Mouse (Mus musculus) ES-E14 (cell line): ENCODE measurements around the gene Cmss1. TPM values are rescaled to one million over a fixed set of nuclear protein-coding genes. Genes with fewer than 3 reads are reported as not detected.

Experiments used
- DNase-seq: peaks from one replicate; pipeline ENCODE4 v3.0.0-alpha.2; 2013; ENCODE audit warnings: low read depth, low spot score
- H3K27ac ChIP-seq: 2 replicates; pipeline ENCODE4 v1.5.1; 2012; ENCODE audit warnings: low read depth, mild to moderate bottlenecking, low read length, moderate library complexity, mixed read lengths; ENCODE audit not compliant: poor library complexity, insufficient read depth, severe bottlenecking
- H3K36me3 ChIP-seq: 2 replicates; pipeline ENCODE4 v1.6.1; 2012; ENCODE audit warnings: mild to moderate bottlenecking, low read length, moderate library complexity, mixed read lengths; ENCODE audit not compliant: control insufficient read depth, poor library complexity, insufficient read depth, severe bottlenecking
- H3K4me1 ChIP-seq, 2 experiments: fragments of 150-350 bp in 1 of 2; sonication (generic) in 1 of 2; 2 replicates each; pipeline ENCODE4 v1.6.1; 2012; ENCODE audit warnings: low read length in 2 of 2, mild to moderate bottlenecking in 1 of 2, mixed read lengths in 1 of 2; ENCODE audit not compliant: control insufficient read depth in 2 of 2, insufficient read depth in 2 of 2, poor library complexity in 1 of 2
- H3K4me3 ChIP-seq, 2 experiments: fragments of 150-350 bp in 1 of 2; sonication (generic) in 1 of 2; 2 replicates each; pipeline ENCODE4 v1.5.1; 2012; ENCODE audit warnings: low read length in 2 of 2, low read depth in 1 of 2, mild to moderate bottlenecking in 1 of 2, mixed read lengths in 1 of 2; ENCODE audit not compliant: insufficient read depth in 1 of 2, poor library complexity in 1 of 2, severe bottlenecking in 1 of 2
- H3K9ac ChIP-seq: 2 replicates; pipeline ENCODE4 v1.6.1; 2012; ENCODE audit warnings: low read depth, mild to moderate bottlenecking, low read length, mixed read lengths; ENCODE audit not compliant: poor library complexity, insufficient read depth, severe bottlenecking
- H3K9me3 ChIP-seq: fragments of 150-350 bp; sonication (generic); 2 replicates; pipeline ENCODE4 v1.6.1; 2012; ENCODE audit warnings: low read depth, mild to moderate bottlenecking, low read length; ENCODE audit not compliant: control insufficient read depth, insufficient read depth
- CHD2 ChIP-seq: IDR thresholded peaks from 2 replicates; pipeline ENCODE4 v1.6.1; 2014; ENCODE audit warnings: mild to moderate bottlenecking, low read depth, low read length, inconsistent platforms
- HCFC1 ChIP-seq: IDR thresholded peaks from 2 replicates; pipeline ENCODE4 v1.6.1; 2012; ENCODE audit warnings: low read length, inconsistent platforms, borderline replicate concordance; ENCODE audit not compliant: insufficient read depth
- MAFK ChIP-seq: IDR thresholded peaks from 2 replicates; pipeline ENCODE4 v1.6.1; 2014; ENCODE audit warnings: mild to moderate bottlenecking, low read depth, low read length, inconsistent platforms; ENCODE audit not compliant: insufficient read depth
- ZC3H11A ChIP-seq: IDR thresholded peaks from 2 replicates; pipeline ENCODE4 v1.6.1; 2012; ENCODE audit warnings: low read depth, mild to moderate bottlenecking, inconsistent platforms, low read length, borderline replicate concordance
- ZNF384 ChIP-seq: IDR thresholded peaks from 2 replicates; pipeline ENCODE4 v1.6.1; 2012; ENCODE audit warnings: low read depth, low read length, inconsistent platforms
- in situ Hi-C, 2 experiments: fragments of 600-800 bp; cut with MboI; formaldehyde crosslinking; loops; one replicate each; pipeline ENCODE4 v1.15.1; 2025; ENCODE audit warnings: low sequenced_read_pairs in 2 of 2, inconsistent platforms in 1 of 2; ENCODE audit not compliant: unreplicated experiment in 2 of 2
- total RNA-seq: library from RNA; depleted of rRNA; stranded (reverse); fragments of 300-350 nt; gene quantifications from 2 replicates; pipeline ENCODE4 v1.2.3, GENCODE M21; 2012; rRNA removed

The Cmss1 gene
- total RNA-seq, 1 experiment, result 58.7 TPM

DNA sequence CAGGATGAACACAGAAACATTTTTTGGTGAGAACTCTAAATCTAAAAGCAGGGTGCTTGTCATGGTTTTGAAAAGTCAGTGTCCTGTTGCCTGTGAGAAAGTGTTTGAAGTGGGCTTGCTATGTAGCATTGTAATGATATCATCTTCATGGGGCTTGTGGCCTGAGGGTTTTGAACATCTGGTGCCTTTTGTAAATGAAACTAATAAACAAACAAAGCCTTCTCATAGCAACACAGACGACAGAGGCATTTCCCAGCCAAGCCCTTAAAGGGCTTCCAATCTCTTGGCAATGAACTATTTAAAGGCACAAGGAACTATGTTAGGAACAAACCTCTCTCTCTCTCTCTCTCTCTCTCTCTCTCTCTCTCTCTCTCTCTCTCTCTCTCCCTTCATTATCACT, 339.6 kb downstream of the Cmss1 start:
- no peak overlapping the region for H3K9ac ChIP-seq
- no peak overlapping the region for H3K27ac ChIP-seq
- H3K36me3 ChIP-seq, result no peaks in the 10 kb centered on the region
- peaks cover 0 to 2% of the 10 kb centered on the region in 2 experiments; a peak in 1 of 4 replicates for H3K4me1 ChIP-seq
- in situ Hi-C loops, result no loop called here
- no peaks in the 10 kb centered on the region for H3K9me3 ChIP-seq
- H3K4me3 ChIP-seq, result no peak overlapping the region
- no peak for TF ChIP-seq CHD2
- no peak for TF ChIP-seq ZC3H11A
- TF ChIP-seq HCFC1, result no peak
- TF ChIP-seq ZNF384, result no peak
- no peak for TF ChIP-seq MAFK
- no peak for DNase-seq

DNA sequence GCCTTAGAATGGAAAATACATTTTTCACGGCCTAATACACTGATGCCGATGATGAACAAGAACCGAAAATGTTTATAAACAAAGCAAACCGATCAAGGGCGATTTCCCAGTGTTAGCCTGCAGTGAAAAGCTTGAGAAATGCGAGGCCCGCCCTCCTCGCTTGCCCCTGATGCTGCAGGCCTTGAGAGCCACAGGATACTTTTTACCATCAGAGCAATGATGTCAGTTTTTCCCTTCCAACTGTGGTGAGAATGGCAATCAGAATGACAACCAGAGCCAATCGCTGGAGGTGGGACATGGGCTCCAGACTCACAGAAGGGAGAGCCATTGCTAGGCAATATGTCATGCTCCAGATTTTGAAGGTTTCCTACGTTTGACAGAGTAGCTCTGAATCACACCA, 346.5 kb downstream of the Cmss1 start:
- H3K36me3 ChIP-seq, result no peaks in the 10 kb centered on the region
- H3K27ac ChIP-seq, result no peak overlapping the region
- DNase-seq, result no peak
- in situ Hi-C loops, result no loop called here
- TF ChIP-seq ZC3H11A, result no peak
- TF ChIP-seq HCFC1, result no peak
- no peak for TF ChIP-seq CHD2
- TF ChIP-seq MAFK, result no peak
- no peak for TF ChIP-seq ZNF384
- H3K4me3 ChIP-seq, result no peak overlapping the region
- H3K9ac ChIP-seq, result no peak overlapping the region
- no peaks in the 10 kb centered on the region for H3K4me1 ChIP-seq
- H3K9me3 ChIP-seq, result no peaks in the 10 kb centered on the region

DNA sequence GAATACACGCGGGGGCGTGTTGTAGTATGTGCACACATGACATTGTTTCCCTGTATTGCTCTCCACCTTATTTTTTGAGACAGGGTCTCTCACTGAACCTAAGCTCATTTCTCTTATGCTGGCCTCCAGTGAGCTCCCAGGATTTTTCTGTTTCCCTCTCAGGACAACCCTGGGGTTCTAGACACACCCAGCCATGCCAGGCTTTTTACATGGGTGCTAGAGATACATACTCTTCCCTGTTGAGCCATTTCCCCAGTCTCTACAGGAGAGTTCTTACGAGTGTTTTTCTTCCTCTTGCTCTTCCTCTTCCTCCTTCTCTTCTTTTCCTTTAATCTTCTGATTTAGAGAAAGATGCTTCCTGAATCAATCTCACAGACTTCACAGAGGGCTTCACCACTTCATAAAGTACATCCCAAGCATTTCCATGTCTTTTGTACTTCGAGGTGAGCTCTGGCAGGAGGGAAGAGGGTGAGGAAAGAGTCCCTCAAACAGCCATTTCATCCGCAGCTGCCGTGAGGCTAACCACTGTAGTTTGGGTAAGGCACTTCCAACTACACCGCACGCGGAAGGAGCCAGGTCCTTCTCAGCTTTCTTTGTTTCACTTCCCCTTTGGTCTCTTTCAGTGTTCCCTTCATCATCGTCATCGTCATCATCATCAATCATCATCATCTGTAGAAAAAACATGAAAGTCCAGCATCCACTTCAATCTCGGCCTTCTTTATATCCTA, 347.1 kb downstream of the Cmss1 start:
- H3K27ac ChIP-seq, result no peak overlapping the region
- H3K4me1 ChIP-seq, result no peaks in the 10 kb centered on the region
- H3K9me3 ChIP-seq, result no peaks in the 10 kb centered on the region
- no peak for TF ChIP-seq MAFK
- no peak for TF ChIP-seq HCFC1
- no peak for TF ChIP-seq ZC3H11A
- TF ChIP-seq CHD2, result no peak
- TF ChIP-seq ZNF384, result no peak
- no peak for DNase-seq
- in situ Hi-C loops, result no loop called here
- H3K9ac ChIP-seq, result no peak overlapping the region
- H3K4me3 ChIP-seq, result no peak overlapping the region
- no peaks in the 10 kb centered on the region for H3K36me3 ChIP-seq

Other genes with a start within 250 kb of the Cmss1 start
- 2.3 and 9.2 TPM in 2 replicates for gene Col8a1, start 147.9 kb upstream of the Cmss1 start, total RNA-seq